Mouse (Mus musculus) gastrocnemius, postnatal 10 days (tissue): ENCODE results near the gene Chia1. TPM values are rescaled to one million over a fixed set of nuclear protein-coding genes. Genes with fewer than 3 reads are reported as not detected.
"Not testable (repeated sequence)": the region's sequence is repeated elsewhere in the genome, so short reads cannot be mapped to it uniquely, and the experiment has no call there.

Experiments
- DNase-seq: peaks from one replicate; pipeline ENCODE4 v3.0.0; 2021; ENCODE audit warnings: mixed read lengths
- long read RNA-seq, 2 experiments: library from polyadenylated mRNA; stranded (forward); transcript quantifications; one replicate each; pipeline ENCODE4 v2.0.0; 2021
- total RNA-seq, 2 experiments: library from RNA; stranded (reverse); gene quantifications; 2 replicates each; pipeline ENCODE4 v1.2.3; 2021

The Chia1 gene
- total RNA-seq: not detected
- long read RNA-seq, experiment 1: 0 reads
- long read RNA-seq, experiment 2: 0 reads

DNA sequence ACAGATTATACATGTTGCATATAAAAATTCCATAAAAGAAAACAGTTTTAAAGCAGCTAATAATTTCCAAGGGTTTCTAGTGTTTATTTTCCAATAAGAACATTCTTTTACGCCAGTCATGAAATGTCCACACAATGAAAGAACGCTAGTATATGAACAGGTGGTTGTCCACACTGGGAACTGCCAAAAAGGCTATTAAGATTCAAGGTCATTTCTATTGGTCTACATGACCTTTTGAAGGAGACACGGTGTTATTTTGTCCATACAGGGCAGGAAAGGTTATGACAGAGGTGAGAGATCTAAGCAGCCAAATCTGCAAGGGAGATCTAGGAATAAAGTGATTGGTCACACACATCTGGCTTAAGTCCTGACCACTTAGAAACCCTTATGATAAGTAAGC, at the start of gene Chia1:
Gene Chia1, plus strand, starts transcription at position 301 of the 400 bp plus-strand sequence.
- no peak for DNase-seq

DNA sequence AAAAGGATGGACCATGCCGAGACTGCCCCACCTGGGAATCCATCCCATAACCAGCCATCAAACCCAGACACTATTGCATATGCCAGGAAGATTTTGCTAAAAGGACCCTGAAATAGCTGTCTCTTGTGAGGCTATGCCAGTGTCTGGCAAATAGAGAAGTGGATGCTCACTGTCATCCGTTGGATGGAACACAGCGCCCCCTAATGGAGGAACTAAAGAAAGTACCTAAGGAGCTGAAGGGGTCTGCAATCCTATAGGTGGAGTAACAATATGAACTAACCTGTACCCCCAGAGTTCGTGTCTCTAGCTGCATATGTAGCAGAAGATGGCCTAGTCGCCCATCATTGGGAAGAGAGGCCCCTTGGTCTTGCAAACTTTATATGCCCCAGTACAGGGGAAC, 45.3 kb upstream of the Chia1 start:
- DNase-seq: not testable (repeated sequence)

DNA sequence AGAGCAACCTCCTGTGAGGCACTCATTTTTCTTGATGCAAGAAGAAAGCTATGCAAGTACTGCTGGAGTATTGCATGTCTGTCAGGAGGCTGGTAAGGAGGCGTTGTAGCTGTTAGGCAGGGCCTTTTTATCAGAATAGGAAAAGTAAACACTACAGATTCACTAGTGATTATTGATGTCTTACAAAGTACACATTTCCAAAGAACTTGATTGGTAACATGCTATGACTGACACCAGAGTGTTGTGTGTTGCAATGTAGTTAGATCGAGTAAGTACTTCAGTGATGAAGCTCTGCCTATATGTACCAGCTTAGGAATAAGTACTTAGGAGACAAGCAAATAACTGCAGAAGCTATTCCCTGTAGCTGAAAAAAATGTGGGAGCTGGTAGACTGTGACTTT, 42.0 kb upstream of the Chia1 start:
- DNase-seq: no peak

DNA sequence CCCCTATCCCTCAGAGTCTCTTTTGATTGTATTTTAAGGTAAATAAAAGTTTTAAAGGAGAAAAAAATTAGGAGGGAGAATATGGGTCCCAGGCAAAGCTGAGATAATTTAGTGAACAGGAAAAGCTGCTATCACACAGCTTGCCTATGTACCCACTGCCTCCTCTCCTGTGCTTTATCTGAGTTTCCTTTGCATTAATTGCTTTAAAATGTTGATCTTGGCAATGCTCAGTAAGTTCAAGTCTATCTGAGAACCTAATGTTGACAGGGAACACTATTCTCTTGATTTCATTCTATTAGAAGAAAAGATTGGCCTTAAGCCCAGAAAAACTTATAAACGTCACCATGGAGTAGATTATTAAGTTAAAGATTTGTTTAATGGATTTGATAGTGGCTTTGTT, 38.2 kb upstream of the Chia1 start:
- no peak for DNase-seq

DNA sequence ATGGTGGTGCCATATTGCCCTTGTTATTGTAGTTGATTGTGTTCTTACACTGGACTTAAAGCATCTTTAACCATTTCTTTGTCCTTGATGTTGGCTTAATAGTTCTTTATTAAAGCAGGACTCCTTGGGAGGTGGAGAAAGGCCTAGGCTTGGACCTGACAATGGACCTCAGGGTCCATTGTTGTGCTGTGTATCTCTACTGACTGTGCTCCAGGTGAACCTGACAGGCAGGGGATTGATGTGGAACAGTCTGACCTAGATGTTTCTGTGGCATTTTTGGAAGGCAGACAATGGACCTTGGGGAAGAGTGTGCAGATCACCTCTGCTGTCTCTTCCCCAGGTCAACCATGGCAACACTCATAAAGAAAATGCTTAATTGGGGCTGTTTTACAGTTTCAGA, 14.0 kb downstream of the Chia1 start:
- DNase-seq: no peak

DNA sequence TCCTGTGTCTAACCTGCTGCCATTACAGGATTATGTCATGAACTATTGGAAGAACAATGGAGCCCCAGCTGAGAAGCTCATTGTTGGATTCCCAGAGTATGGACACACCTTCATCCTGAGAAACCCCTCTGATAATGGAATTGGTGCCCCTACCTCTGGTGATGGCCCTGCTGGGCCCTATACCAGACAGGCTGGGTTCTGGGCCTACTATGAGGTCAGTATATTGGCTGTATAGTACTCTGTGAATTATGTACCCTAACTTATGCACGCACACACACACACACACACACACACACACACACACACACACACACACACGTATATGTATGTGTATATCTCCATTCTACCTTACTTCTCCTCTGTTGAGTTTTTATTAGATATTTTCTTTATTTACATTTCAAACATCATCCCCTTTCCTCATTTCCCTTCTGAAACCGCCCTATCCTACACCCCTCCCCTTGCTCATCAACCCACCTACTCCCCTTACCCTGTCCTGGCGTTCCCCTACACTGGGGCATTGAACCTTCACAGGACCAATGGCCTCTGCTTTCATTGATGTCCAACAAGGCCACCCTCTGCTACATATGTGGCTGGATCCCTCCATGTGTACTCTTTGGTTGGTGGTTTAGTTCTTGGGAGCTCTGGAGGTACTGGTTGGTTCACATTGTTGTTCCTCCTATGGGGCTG, 15.9 kb downstream of the Chia1 start:
- DNase-seq: no peak

DNA sequence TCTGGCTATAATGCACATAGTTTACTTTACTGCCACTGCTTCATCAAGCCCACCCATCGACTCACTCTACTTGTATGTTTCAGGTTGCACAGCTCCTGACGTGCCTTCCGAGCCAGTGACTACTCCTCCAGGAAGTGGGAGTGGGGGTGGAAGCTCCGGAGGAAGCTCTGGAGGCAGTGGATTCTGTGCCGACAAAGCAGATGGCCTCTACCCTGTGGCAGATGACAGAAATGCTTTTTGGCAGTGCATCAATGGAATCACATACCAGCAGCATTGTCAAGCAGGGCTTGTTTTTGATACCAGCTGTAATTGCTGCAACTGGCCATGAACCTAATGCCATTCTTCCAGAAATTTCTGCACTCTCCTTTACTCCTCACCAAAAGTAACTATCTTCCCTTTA, 18.7 kb downstream of the Chia1 start:
- no peak for DNase-seq

DNA sequence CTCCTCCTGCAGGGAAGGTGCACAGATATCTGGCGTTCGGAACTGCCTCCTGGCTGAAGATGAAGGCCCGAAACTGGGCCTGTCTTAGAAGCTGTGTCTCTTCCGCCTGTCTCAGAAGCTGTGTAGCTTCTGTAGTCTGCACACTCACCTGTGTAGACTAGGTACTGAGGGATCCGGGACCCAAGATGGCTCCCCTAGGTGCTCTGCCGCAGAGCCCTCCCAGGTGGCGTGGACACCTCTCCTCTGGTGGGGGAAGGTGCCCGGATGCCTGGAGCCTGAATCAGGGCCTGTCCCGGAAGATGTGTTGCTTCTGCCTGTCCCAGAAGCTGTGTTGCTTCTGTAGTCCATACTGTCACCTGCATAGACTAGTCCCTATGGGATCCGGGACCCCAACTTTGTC, 31.1 kb downstream of the Chia1 start:
- DNase-seq: no peak

DNA sequence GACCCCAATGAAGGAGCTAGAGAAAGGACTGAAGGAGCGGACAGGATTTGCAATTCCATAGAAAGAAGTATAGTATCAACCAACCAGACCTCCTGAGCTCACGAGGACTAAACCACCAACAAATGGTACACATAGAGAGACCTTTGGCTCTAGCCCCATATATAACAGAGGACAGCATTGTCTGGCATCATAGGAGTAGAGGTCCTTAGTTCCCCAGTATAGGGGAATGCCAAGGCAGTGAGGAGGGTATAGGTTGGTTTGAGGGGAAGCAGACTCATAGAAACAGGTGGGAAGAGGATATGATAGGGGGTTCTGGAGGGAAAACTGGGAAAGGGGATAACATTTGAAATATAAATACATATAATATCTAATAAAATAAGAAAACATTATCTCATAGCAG, 41.4 kb downstream of the Chia1 start:
- DNase-seq: no peak

DNA sequence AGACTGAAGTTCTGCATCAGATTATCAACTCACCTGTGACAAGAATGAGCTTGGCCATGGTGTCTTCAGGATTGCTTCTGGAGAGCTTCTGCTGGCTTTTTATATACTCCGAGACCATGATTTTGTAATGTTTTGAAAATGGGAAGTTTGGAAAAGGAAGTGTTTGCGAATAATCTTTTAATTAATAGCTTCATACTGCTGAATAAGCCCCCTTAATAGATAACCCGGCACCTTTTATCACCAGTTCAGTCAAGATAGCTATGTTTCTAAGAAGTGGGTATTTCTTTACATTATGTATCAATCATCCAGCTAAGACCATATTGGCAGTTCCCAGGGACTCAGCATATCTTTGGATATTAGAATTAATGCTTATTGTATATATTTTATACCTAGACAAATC, 54.4 kb downstream of the Chia1 start, which contains the start of gene Chil3:
Gene Chil3, minus strand, starts transcription at position 101 of the 400 bp plus-strand sequence.
- no peak for DNase-seq

DNA sequence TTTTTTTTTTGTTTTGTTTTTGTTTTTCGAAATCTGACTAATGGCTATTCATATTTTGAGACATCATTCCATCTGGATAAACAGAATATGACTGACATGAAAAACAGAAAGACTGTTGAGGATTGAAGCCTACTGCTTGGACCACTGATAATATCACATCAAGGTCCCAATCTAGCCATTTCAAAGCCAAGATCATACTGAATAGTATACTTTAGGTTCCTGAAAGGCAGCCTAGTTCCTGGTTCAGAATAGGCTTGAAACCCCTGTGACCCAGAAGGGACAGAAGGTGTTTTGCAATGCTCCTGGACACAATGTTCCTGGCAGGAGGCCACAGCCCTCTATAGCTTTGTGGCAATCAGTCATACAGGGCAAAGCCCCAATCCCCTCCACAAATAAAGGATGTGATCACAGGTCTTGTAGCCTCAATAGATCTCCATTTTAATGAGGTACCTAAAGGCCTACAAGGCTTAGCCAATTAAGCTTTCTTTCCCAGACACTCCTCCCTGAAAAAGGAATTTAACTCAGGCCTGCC, 57.6 kb downstream of the Chia1 start:
- DNase-seq: no peak

DNA sequence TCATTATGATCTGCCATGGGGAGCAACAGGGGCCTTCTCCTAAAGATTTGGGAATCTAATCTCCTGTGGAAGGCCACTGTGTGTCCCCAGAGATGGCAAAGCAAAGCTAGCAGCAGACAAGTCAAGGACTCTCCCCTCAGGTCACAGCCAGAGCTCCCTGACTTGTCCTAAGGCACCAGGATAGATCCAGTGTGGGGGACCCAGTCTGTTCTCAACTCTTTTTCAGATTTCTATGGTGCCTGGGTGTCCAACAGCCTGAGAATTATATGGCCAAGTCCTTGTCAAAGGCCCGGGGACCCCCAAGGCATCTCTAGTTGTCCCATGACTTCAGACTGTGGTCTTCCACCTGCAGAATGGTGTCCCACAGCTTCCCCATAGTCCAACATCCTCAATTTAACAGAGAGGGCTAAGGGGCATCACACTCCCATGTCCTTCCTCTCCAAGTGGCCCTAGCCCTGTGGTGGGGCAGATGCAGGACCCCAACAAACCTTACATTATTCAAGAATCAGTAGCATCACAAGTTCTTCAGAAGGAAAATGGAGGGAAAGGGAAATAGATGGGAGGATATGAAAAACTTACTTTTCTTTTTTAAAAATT, 58.2 kb downstream of the Chia1 start:
- no peak for DNase-seq

DNA sequence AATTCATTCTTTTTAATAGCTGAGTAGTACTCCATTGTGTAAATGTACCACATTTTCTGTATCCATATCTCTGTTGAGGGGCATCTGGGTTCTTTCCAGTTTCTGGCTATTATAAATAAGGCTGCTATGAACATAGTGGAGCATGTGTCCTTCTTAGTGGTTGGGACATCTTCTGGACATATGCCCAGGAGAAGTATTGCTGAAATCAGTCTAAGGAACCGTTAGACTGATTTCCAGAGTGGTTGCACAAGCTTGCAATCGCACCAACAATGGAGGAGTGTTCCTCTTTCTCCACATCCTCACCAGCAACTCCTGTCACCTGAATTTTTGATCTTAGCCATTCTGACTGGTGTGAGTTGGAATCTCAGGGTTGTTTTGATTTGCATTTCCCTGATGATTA, 59.5 kb downstream of the Chia1 start:
- not testable (repeated sequence) for DNase-seq

DNA sequence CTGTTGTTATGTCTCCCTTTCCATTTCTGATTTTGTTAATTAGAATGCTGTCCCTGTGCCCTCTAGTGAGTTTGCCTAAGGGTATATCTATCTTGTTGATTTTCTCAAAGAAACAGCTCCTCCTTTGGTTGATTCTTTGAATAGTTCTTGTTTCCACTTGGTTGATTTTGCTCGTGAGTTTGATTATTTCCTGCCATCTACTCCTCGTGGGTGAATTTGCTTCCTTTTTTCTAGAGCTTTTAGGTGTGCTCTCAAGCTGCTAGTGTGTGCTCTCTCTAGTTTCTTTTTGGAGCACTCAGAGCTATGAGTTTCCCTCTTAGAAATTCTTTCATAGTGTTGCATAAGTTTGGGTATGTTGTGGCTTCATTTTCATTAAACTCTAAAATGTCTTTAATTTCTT, 61.9 kb downstream of the Chia1 start:
- DNase-seq: not testable (repeated sequence)

DNA sequence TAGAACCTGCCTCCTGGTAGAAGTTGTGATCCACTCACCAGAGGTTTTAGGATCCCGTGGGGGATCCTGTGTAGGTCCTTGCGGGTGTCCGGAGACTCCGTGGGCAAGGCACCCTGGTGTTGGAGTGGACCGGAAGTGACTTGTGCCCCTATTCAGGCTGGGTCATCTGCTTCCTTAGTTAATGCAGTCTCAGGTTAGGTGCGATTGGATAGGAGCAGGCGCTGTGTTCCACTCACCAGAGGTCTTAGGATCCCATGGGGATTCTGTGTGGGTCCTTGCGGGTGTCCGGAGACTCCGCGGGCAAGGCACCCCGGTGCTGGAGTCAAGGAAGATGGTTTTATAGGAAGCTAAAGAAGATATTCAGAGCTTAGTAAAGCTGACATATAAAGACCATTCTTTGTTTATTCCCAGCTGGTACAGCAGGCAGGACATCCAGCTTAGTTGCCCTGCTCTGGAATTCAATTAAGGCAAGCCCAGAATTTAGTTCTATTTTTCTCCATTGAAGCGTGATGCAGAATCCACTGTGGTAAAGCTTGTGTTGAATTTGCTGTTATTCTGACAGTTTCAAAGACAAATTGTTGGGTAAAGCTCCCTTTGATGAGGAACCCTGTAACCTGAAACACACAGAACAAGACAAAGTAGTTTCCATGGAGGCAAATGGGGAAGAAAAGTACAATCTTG, 64.6 kb downstream of the Chia1 start:
- DNase-seq: no peak

Other genes starting within 250 kb of the Chia1 start
- under 1 TPM; 0.19 to 0.29 TPM for gene Adora3, start 242.4 kb upstream of the Chia1 start, total RNA-seq
- gene Tmigd3, start 242.3 kb upstream of the Chia1 start, total RNA-seq: under 1 TPM in 1 of 2 experiments, not detected in 1; 0.36 TPM
- gene I830077J02Rik, start 180.6 kb upstream of the Chia1 start, total RNA-seq: under 1 TPM; 0.35 to 0.52 TPM
- 10 to 100 TPM; 36.0 to 40.6 TPM for gene Wdr77, start 153.9 kb upstream of the Chia1 start, total RNA-seq
- gene Atp5f1, start 153.1 kb upstream of the Chia1 start, total RNA-seq: 100 to 1,000 TPM; 528 to 633 TPM
- gene Ovgp1, start 139.5 kb upstream of the Chia1 start, total RNA-seq: 1 to 10 TPM in 1 of 2 experiments, under 1 TPM in 1; 0.49 to 1.7 TPM
- not detected for gene Pifo, start 98.6 kb upstream of the Chia1 start, total RNA-seq
- gene Chil5, start 80.4 kb upstream of the Chia1 start, total RNA-seq: not detected
- gene Chil3, start 54.3 kb downstream of the Chia1 start, total RNA-seq: 1 to 10 TPM in 1 of 2 experiments, not detected in 1; 2.6 TPM
- not detected for gene Chil4, start 106.3 kb downstream of the Chia1 start, total RNA-seq